Mouse (Mus musculus) heart, postnatal 0 days (tissue): ENCODE results near the gene Brs3.

Experiments used
- CTCF ChIP-seq: IDR thresholded peaks from 2 replicates; pipeline ENCODE4 v1.5.1; 2016; ENCODE audit warnings: antibody characterized with exemption, control low read depth, low read depth
- EP300 ChIP-seq: IDR thresholded peaks from 2 replicates; pipeline ENCODE4 v1.6.1; 2016; ENCODE audit warnings: antibody characterized with exemption, low read depth

GRCm38 (mm10) chrX:57043869-57044268, 995 bp downstream of the Brs3 start:
- no peak for TF ChIP-seq CTCF
- TF ChIP-seq EP300: no peak
